Mouse (Mus musculus) left cerebral cortex, adult 9 months (tissue): ENCODE measurements around the gene Xpot.
A peak's percentile ranks its signal among the peaks of the same experiment; 100 is the strongest.

Experiments used
- DNase-seq, 2 experiments: peaks; one replicate each; pipeline ENCODE4 v3.0.0; 2022; ENCODE audit warnings: low spot score in 2 of 2

Xpot gene

DNA sequence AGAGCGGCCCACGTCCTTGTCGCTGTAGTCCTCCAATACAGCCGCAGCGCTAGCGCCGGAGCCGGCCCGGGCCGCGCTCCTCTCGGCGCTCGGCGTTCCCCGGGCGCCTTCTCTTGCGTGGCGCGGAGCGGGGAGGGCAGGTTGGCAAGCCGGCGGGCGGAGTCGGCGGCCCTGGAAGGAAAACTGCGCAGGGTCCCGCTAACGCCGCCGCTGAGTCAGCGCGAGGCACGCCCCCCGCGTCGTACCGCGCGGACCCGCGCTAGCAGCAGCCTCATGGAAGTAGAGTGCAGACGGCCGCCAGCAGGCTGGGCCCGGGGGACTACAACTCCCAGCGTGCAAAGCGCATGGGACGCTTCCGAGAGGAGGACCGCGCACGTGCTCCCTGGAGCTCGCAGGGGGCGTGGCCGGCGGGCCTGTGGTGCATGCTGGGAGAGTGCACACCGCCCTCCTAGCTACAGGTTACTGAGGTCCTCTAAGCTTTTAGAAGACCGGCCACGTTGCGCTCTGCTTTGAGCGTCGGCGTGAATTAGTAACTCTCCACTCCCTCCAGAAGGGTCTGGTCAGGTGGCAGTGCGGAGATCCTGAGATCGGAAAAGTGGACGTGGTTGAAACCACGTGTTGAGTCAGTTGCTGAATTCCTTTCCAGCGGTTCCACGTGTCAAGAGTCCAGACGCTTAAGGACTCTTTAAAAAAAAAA lies at the start of gene Xpot:
Xpot (minus strand) TSS at position 147 of the 697 bp plus-strand sequence.
- DNase-seq, result peak; percentile 95 to 98

DNA sequence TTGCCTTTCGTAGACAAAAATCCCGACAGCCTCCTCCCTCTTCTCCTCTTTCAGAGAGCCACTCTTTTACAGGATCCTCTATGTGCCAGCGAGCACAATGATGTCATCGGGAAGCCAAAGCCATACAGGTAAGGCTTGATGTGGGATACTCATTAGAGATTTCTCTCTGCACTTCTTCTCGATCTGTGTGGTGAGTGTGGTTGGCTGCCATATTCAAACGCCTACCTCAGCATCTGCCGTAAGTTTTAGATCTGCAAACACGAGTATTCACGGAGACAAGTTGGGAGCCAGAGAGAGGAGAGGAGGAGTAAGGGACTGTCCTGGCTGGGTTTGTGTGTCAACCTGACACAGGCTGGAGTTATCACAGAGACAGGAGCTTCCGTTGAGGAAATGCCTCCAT lies 43.0 kb upstream of the Xpot start:
- peak in 1 of 2 experiments; percentile 19 for DNase-seq

DNA sequence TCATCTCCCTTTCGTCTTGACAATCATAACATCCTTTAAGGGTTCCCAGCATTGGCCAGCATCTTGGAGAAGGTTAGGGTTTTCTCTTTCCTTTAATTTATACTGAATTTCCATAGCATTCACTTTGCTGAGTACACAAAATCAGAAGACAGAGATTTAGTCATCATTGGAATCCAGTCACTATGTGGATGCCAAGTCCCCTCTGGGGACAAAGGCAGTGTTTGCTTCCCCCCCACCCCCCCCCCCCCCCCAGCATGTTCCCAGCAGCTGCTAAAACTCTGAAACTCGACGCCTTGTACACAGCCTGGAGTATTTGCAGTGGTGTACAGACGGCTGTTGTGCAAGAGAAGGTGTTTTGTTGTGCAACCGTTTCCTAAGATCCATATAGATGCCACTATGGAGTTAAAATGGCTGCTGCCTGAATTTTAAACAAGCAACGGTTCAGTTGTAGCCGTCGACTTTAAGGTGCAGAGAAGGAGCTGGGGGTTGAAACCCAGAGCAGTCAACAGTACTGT lies 39.6 kb upstream of the Xpot start:
- DNase-seq, result no peak

DNA sequence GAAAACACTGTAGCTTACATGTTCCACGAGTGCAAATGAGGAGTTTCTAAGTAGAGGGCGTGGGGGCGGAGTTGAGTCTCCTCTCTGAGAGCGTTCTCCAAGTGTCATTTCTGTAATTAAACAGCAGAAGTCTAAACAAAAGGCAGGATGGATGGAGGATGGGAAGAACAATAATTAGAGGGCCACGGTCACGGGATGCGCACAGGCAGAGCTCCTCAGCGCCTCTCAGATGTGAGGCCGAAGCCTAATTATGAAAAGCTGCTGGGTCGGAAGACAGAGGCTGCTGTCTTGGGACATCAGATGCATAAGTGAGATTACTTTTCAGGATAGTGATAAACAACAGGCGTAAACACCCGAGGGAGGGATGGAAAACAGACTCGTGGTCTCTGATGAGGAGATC lies 37.5 kb upstream of the Xpot start:
- DNase-seq, result no peak

DNA sequence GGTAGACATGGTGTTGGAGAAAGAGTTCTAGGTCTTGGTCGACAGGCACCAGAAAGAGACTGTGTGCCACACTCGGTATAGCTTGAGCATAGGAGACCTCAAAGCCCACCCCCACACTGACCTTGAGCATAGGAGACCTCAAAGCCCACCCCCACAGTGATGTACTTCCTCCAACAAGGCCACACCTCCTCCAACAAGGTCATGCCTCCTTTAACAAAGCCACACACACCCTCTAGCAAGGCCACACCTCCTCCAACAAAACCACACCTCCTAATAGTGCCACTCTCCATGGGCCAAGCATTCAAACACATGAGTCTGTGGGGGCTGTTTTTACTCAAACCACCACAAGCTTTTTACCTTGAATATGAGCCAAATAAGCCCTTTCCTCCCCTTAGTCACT lies 36.6 kb upstream of the Xpot start:
- DNase-seq, result no peak

DNA sequence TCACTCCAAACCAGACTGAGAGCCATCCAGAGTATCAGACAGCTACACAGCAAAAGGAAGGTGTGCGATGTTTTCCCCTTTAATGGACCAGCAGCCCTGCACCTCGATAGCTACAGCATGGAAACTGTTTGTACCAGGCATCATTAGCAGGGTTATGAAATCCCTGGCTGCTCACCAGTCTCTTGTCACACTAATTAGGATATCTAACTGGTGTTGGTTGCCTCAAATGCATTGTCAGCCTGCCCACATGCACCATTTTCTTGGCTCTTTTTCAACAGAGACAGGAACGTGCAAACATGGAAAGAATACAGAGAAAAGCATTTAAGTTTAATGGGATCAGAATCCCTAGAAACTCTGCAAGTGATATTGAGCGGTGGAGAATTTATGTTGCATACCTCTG lies 29.8 kb upstream of the Xpot start:
- DNase-seq, result peak in 1 of 2 experiments; percentile 5

DNA sequence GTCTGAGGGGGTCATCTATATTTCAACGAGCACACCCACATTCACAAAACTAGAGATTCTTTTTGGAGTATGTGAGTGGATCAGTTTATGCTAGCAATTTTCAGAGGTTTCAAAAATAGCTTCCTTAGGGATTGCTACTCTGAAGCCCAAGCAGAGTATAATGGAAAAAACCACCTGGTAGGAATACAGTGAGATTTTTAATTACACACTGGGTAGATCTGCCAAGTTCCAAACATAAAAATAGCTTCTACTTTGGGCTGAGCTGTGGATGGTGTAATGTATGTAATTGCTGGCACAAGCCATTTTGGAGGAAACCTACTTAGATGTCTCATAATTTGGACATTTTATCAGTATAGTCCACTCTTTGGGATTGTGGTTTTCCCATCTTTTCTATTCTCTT lies 26.9 kb upstream of the Xpot start:
- peak; percentile 11 to 23 for DNase-seq

DNA sequence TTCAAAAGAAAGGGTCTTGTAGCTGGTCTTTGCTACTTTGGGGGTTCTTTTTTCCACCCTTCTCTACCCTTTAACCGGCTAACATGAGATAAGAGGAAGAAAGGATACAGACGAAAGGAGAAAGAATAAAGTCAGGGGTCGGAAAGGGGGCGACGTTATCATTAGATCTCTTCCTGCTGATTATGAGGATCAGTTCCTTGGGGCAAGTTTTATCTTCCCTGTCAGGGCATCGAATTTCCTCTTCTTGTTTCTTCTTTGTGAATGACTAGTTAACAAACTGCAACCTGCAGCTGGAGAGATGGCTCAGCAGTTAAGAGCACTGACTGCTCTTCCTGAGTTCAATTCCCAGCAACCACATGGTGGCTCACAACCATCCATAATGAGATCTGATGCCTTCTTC lies 20.2 kb upstream of the Xpot start:
- DNase-seq, result no peak

DNA sequence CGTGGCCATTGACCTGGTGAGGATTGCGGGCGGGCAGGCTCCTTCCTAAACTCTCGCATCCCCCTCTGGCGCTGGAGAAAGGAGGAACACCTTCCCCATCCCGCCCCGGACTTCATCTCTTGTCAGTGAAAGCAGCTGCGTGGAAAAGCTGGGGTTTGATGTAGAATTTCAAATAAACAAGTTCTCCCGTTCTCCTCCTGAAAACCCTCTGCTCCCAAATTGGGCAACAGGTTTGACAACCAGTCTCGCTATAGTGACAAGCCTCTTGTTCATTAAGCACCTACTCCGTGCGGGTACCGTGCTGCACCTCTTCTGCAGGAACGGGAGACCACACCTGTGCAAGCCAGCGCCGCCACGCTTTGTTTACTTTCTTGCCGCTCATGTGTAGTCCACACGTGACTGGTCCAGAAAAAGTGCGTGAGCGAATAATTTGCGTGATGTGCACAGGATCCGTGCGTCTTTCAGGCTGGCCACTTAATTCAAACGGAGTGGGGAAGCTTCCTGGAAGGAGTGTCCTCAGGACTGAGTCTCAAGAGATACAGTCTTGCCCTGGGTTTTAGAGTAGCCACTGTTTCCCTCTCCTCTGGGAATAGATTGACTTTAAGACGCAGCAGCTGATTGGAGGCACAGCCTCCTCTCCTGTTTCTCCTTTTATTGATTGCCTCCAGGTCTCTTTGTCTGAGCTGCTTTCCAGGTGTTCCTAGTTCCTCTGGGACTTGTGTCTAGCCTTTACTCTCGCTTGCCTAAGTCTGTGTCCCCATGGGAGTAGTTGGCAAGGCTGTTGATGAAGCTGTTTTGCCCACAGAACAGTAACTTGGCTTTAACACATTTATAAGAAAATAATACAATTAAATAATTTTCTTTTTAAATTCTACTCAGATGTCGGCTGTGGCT lies 16.2 kb upstream of the Xpot start:
- no peak for DNase-seq

DNA sequence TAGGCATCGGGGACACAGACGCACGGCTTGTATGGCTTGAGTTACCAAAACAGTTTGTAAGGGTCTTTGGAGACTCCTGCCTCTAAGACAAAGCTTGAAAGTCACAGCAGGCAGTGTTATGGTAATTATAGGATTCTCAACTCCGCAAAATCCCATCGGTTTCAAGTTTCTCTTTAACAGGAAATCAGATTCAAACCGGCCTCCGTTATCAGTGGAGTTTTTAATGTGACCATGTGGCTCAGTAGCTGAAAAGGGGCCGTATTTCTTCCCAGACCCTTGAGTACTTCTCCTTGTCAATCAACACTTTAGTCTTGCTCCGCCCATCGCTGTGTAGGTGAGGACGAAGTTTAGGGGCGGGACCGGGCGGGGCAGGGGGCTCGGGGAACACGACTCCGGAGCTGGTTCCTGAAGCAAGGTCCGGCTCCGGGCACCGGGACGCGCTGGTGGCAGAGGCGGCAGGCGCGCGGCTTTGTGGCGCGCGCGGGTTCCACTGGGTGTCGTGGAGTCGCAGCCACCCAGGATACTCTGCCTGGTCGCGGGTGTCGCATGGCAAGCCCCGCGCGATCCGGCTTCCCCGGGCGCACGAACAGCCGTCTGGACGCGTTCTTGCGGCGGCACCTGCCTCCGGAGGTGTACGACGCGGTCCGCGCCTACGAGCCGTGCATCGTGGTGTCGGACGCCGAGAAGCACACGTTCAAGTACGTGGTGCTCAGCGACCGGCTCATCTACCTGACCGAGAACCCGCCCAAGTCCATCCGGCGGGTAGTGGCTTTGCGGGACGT lies 15.3 kb upstream of the Xpot start, which contains the start of gene D930020B18Rik:
D930020B18Rik (plus strand) TSS at position 317 of the 782 bp plus-strand sequence.
- DNase-seq, result no peak

DNA sequence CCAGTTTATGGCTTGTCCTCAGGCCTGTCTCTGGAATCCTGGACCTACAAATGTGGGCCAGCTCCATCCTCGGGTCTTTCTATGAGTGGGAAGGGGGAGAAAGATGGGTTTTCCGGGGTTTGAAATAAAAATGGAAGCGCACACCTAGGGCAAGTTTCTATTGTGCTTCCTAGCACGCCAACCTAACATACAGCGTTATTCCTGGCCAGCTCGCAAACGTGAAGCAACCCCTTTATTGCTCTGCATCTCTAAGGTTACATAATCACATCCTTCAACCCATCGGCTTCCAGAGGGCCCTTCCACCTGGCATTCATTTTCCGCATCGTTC lies 14.8 kb upstream of the Xpot start:
- DNase-seq, result no peak

DNA sequence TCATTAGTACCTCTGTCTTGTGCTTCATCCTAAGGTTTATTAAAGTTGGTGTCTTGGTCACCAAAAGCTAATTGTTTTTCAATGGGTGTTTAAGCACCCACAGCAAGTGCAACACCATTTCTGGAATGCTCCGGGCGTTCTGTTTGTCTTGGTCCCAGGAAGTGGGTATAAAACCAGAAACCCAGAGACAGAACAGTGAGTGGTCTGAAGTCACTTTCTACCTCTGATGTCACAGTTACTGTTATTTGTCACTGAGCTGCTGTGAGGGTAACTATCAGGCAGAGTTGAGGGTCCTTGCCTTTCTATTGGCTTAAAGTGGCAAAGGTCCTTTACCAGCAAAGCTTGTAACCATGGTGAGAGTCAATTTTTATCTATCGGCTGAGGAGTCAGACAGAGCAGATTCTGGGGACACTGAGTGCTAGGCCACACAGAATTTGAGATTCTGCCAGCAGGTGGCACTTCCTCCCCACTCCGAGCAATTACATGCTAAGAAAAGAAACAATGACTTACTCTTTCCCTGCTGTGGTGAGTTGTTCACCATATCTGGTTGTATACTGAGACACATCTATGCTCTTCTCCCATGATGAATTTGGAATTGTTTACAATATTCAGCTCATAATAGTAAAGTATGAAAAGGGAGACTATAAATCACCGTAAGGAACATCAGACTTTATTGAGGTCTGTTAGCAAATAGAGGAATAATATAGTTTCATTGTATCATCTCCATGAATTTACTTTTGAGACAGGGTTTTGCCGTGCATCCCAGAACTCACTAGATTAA lies 14.2 kb upstream of the Xpot start:
- DNase-seq, result peak in 1 of 2 experiments; percentile 37

DNA sequence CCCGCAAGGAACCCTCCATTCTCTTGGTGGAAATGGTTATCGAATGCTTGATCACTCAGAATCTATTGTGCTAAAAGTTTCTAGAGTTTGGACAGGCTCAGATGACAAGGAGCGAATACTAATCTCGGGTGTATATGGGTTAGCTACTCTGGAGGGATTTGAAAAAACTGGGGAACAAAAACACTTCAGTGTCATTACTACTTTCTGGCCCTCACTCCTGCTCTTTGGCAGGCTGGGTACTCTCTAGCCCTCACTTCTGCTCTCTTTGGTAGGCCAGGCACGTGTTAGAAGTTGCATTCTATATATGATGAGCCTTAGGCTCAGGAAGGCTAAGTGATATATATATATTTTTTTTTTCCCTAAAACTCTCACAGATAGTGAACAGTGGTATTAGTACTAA lies 13.4 kb upstream of the Xpot start:
- no peak for DNase-seq

DNA sequence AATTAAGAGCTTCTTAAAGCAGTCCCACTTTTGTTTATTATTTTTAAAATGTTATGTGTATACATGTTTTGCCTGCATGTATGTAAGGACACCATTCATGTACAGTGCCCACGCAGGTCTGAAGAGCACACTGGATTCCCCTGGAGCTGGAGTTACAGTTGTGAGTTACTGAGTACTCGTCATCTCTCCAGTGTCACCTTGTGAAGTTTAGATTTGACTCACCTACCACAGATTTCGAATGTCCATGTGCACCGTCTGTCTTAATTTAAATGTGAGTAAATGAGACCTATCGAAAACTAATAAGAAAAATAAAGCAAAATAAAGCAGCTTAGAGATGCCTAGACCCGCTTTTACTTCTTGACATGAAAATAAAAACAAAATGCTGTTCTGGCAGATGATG lies 10.1 kb upstream of the Xpot start:
- DNase-seq, result no peak

DNA sequence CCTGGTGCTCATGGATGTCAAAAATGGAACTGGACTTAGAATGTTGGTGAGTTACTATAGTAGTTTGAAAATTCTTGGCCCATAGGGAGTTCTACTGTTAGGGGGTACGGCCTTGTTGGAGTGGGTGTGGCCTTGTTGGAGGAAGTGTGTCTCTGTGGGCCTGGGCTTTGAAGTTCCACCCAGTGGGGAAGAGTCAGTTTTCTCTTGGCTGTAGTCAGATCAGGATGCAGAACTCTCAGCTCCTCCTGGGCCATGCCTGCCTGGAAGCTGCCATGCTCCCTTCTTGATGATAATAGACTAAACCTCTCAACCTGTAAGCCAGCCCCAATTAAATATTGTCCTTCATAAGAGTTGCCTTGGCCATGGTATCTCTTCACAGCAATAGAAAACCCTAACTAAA lies 8.0 kb upstream of the Xpot start:
- DNase-seq, result no peak

DNA sequence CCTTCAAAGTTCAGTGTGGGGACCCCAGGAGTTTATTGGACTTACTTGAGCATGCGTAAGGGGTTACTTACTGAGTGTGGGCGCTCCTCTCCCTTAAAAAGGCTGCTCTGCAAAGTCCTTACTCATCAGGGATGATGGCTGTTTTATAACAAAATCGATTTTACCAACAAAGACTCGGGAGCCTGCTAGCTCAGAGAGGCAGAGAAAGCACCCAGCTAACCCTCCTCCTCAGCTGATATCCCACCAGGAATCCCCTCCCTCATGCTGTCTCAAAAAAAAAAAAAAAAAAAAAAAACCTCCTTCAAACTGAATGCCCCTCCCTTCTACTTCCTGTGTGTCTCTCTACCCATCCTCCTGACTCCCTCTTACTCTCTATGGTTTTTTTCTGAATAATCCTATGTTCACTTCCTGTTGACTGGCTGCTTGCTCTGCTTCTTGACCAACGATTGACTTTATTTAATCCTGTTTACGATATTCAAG lies 2.5 kb upstream of the Xpot start:
- no peak for DNase-seq

DNA sequence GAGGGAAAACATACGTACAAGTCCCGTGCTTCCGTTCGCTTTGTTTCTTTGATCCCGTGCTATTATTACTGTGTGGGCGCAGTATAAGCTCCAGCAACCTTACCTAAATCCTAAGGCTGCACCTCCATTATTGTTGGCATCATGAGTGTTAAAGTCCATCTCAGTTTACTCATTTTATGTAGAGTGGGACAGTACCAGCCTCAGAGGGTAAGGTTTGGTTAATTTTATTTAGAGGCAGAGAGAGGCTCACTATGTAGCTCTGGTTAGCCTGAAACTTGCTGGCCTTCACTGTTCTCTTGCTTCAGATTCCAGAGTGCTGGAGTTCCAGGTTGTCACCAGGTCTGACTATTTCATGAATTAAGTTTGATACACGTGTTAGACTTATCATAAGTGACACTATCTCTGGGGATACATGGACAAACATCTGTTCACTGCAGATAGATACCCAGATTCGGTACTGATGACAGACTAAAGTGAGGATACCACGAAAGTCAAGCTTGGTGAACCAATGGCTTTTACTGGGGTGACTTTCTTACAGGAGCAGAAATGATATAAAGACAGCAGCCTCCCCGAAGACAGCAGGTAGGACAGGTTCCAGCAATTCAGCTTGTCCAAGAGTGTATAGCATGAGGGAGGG lies 1.2 kb upstream of the Xpot start:
- no peak for DNase-seq

DNA sequence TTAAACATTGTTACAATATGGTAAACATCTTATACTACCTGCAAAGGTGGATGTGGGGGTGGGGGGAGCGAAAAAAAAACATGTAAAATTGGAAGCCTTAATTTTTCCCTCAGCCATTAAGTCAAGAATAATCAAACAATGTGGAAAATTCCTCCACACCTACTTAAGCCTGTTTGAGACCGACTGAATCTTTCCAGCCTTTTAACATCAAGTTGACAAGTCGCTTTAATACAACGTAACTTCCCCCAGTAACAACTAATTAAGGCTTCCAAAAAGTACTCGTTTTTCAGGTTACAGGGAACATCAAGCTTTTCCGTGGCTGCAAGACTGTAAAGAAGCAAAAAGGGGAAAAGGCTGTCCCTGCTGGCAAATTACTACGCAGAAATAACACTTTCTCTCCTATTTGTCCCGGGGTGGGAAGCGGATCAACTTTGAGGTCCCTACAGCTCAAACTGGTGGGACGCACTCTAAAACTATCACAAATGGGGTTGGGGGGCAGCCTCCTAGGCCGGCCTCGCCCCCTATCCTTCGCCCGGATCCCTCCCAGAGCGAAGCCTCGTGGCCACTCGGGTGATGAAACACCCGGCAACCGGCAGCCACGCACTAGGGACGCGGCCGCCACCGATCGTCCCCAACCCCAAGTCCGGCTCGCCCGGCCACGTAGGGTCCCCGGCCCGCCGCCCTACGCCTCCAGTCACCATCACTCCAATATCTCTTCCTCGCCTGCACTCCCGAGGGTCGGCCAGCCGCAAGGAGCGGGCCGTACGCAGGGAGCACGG lies 536 bp downstream of the Xpot start:
- no peak for DNase-seq

DNA sequence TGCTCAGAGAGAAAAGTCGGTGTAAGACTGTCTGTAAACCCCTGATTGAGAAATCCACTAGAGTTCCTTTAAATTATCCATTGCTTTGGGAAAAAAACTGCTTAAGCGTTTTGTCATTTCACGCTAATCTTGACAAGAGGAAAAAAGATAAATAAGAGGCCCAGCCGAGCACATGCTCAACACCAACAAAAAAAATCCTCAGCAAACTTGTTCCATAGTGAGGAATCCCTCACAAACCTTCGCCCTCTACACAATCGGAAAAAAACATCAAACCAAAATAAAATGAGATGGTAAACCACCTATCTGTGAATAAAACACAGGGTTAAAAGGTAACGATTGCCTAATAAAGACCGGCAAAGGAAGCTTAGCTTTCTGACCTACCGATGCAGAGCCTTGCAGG lies 1.1 kb downstream of the Xpot start:
- no peak for DNase-seq

DNA sequence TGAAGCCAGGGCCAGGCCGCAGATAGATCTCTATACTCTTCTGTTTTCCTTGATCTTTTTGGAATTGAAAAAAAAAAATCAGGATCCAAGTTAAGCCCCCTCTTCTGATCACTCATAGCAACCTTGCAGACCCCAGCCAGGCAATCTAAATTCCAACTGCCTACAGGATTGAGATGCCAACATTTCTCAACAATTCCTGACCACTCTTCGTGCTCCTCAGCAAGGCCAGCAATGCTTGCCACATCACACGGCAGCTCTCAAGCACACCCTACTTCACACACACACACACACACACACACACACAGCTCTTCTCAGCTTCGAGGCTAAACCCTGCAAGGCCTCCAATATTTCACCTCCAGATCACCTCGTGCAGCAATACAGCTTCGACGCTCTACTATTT lies 2.5 kb downstream of the Xpot start:
- DNase-seq, result no peak
